Mouse (Mus musculus): ENCODE data around the gene Isy1. TPM values are rescaled to one million over a fixed set of nuclear protein-coding genes. Genes with fewer than 3 reads are reported as not detected.
"Not testable (repeated sequence)": the region's sequence is repeated elsewhere in the genome, so short reads cannot be mapped to it uniquely, and the experiment has no call there.

The Isy1 gene
- polyA plus RNA-seq, 1 experiment, result 12.4 TPM

DNA sequence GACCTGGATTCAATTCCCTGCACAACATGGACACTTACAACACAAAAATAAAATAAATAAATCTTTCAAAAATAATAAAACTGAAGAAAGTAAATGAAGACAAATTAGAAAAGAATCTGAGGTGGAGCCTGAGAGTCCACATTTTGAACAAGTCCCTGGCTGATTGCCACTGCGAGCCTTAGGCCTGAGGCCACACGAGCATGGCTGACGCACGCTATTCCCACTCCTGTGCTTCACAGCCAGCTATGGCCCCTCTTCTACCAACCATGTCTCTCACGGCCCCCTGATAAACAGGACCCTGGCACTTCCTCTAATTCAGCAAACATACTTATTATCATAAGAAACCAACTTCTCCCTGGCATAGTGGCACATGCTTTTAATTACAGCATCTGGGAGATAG is 52.0 kb downstream of the Isy1 start:
- DNase-seq (ENCODE audit: low read depth, low spot score), result no peak

DNA sequence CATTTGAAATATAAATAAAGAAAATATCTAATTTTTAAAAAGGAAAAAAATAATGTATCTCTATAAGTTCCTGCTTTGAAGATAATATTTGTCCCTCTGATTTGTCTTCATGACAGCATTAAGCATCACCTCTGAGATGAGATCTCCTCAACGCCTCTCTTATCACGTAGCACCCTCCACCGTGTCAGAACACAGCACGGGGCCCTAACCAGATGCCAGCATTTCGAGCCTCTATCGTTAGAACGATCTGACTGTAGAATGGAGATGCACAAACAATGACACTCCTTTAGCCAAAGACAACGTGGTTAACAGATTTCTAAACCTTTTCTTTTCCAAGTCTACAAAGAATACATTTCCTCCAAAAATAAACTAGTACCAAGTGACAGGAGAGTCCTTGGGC is 54.6 kb downstream of the Isy1 start:
- DNase-seq (ENCODE audit: low read depth, low spot score), result no peak
- 81% methylated on average over 8 of the region's 8 CpGs for WGBS

More for the DNA sequence above, 52.0 kb downstream of the Isy1 start:
- 76% methylated on average over 5 of the region's 5 CpGs for WGBS

DNA sequence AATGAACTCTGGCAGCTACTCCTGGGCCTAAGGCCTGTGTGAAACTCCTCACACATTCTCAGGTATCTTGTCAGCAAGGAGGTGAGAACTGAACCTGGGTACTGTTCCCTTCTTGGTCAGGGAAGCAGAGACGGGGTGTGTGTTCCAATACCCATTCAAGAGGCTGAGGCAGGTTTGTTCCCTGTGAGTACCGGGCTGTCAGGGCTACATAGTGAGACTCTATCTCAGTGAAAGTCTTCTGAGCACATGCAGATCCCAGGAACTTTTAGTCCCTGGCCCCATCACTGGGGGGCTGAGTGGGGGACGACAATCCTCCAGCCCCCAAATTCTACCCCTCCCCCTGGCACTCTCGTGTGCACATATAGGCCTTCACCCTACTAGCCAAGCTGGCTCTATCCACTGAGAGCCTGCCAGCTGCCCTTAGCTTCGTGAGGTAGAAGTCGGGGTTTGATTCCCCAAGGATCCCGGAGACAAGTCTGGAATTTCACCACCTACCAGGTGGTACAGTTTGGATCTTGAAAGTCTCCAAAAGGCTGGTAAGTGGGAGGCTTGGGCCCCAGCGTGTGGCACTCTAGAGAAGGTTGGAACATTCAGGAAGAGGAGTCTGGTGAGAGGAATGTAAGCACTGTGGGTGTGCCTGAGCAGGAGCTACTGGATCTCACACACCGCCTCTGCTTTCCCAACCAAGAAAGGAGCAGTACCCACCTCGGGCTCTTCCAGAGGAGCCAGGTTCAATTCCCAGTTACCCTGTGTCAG is 57.9 kb downstream of the Isy1 start:
- no peak for DNase-seq (ENCODE audit: low read depth, low spot score)
- 80% methylated on average over 10 of the region's 10 CpGs for WGBS

DNA sequence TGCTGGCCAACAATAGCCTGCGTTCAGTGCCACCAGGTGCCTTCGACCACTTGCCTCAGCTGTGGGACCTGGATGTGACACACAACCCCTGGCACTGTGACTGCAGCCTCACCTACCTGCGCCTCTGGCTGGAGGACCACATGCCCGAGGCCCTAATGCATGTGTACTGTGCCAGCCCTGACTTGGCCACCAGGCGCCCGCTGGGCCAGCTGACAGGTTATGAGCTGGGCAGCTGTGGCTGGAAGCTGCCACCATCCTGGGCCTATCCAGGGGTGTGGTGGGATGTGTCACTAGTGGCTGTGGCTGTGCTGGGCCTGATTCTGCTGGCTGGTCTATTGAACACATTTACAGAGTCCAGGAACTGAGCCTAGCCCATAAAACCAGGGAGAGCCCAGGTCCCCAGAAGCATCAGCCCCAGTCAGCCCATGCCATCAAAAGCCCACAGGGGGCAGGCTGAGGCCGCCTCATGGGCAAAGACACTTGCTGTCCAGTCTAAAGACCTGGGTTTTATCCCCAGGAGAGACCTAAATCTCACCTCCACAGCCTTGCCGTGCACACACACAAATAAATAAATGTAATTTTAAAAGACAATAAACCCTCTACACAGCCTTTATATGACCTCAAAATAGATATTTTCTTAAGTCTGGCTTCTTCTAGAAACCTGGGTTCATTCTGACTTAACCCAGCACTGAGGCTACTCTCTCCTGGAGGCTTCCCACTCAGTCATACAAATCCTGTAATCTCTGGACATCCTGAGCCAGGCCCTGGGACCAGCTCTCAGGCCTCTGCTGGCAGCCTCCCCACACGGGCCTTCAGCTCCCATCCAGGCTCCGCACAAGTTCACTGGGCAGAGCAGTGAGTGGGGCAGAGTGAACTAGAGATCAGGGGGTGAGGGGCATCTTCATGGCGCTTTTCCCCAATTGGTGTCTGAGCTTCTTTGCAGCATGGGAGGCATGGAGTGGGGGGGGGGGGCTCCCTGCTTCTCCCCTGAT is 59.1 kb downstream of the Isy1 start:
- 84% methylated on average over 11 of the region's 11 CpGs for WGBS
- DNase-seq (ENCODE audit: low read depth, low spot score), result no peak

DNA sequence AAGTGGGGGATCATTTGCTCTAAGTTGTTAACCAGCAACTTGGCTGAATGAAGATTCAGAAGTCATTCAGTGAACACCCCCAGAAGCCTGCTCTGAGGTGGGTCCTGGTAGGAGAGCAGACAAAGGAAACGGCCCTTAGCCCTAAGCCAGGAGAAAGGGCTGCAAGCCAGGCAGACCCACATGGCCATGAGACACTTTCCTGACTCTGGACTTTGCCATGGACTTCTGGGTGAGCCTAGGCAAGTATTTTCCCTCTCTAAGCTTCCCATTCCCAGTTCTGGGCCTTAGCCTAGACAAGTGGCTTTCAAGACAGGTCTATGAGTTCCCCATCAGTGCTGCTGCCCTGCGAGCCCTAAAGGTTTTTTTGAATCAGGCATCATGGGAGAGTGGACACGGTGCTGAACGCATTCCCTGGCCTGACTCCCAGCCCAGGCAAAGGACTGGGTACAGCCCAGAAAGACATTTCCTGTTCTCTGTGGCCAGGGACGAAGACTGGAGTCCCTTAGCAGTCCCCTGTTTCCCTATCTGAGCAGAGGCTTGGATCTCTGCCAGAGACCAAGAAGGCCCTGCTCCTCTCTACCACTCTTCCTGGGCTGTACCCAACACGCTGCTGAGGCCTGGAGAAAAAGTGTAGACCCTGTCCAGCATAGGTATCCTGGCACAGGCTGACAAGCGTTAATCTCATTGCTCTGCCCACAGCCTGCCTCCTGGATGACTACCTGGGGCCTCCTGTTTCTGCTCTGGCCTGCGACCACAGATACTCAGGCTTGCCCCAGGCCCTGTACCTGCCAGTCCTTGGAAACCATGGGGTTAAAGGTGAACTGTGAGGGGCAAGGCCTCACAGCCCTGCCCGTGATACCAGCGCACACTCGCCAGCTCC is 60.1 kb downstream of the Isy1 start:
- no peak for DNase-seq (ENCODE audit: low read depth, low spot score)
- 71% methylated on average over 11 of the region's 11 CpGs for WGBS

DNA sequence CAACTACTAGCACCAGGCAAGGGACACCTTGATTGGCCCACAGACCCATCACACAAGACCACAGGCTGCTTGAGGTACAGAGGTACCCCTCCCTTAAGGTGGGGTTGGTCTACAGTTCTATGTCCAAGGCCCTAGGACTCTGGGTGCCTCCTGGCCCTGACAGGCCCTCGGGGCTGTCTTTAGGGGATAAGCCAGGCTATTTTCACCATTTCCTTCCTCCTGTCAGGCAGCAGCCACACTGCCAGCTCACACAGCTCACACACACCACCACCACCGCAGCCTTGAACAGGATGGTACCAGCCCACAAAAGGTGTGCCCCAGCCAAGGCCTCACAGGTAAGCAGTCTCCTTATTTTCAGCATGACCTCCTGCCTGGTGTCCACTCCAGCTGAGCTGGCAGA is 60.8 kb downstream of the Isy1 start, which contains the start of gene Gp9:
Gene Gp9 (plus strand): TSS at position 231 of the 400 bp plus-strand sequence.
- DNase-seq (ENCODE audit: low read depth, low spot score), result no peak
- WGBS, result 47% methylated on average over 2 of the region's 2 CpGs

DNA sequence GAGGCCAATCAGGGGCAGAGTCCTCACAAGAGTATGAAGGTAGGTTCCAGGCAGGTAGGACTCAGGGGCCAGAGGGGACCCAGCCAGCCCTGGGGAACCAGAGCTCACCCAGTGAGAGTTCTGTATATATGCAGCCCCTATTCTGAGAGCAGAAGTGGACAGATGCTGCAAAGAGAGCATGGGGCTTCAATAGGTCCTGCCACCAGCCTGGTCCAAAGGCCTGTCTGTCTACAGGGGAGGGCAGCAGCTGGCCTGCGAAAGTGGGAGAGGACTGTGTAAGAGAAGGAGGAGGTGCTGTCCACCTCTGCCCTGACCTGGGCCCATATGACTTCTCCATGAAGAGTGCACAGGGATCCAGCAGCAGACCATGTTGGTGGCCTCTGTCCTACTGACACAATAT is 61.9 kb downstream of the Isy1 start:
- no peak for DNase-seq (ENCODE audit: low read depth, low spot score)
- 78% methylated on average over 1 of the region's 1 CpGs for WGBS

DNA sequence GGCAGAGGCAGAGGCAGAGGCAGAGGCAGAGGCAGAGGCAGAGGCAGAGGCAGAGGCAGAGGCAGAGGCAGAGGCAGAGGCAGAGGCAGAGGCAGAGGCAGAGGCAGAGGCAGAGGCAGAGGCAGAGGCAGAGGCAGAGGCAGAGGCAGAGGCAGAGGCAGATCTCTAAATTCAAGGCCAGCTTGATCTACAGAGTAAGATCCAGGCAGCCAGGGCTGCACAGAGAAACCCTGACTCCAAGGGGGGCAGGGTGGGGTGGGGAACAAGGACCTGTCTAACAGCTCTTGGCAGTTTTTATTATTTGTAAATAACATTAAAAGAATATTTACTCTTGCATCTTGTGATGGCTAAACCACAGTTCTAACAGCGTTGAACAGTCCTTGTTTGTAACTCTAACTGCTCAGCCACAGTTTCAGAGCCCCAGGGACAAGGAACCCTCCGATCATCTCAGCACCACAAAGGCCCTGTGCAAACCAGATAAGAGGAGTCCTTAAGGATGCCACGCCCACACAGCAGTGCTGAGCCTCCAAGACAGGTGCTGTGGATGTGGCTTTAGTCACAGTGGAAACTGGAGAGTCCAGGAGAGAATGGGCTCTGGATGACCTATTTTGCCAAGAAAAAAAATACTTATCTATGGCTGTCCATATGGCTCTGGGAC is 62.9 kb downstream of the Isy1 start:
- DNase-seq (ENCODE audit: low read depth, low spot score), result no peak

DNA sequence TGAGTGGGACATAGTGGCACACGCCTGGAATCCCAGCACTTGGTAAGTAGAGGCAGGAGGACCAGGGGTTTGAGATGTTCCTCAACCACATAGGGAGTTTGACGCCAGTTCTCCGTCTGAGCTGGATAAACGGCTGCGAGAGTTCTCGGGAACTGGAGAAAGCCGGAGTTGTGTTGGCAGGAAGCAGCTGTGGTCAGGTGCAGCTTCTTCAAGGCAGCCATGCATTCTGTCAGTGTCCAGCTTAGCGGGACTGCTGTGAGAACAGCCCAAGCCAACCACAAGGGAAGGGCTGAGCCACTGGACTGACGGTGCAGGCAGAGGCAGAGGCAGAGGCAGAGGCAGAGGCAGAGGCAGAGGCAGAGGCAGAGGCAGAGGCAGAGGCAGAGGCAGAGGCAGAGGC is 63.7 kb downstream of the Isy1 start:
- no peak for DNase-seq (ENCODE audit: low read depth, low spot score)
- 70% methylated on average over 9 of the region's 9 CpGs for WGBS

More for the DNA sequence above, 62.9 kb downstream of the Isy1 start:
- 19% methylated on average over 3 of the region's 3 CpGs for WGBS

DNA sequence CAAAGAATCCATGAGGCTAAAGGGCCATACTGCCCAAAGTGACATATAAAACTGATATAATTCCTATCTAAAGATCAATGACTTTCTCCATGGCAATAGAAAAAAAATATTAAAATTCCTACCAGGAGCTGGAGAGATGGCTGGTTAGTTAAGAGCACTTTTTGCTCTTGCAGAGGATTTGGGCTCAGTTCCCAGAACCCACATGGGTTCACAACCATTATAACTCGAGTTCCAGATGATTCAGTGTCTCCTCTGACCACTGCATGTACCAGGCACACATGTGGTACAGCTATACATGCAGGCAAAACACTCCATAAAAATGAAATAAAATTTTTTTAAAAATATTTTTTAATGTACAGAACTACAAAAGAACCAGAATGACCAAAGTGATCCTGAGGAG is 64.1 kb downstream of the Isy1 start:
- WGBS, result 26% methylated on average over 1 of the region's 1 CpGs

DNA sequence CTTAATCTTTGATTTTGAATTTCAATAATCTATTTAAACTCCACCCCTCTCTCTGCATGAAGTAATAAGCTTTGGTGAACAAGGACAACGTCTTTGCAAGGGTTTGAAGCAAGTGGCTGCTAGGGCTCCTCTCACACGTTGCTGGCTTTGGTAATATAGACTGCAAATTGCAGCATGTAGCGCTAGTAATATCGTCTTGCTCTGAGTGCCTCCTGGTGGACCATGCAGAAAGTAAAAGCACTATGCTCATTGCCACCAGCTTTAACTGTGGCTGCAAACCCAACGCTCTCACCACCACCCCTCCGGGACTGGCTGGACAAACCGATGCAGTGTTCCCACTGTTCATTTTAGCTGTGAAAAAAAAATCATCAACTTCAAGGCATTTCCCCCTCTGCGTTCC is 68.0 kb downstream of the Isy1 start:
- 36% methylated on average over 8 of the region's 8 CpGs for WGBS
- no peak for DNase-seq (ENCODE audit: low read depth, low spot score)

More for the DNA sequence above, 64.1 kb downstream of the Isy1 start:
- no peak for DNase-seq (ENCODE audit: low read depth, low spot score)

DNA sequence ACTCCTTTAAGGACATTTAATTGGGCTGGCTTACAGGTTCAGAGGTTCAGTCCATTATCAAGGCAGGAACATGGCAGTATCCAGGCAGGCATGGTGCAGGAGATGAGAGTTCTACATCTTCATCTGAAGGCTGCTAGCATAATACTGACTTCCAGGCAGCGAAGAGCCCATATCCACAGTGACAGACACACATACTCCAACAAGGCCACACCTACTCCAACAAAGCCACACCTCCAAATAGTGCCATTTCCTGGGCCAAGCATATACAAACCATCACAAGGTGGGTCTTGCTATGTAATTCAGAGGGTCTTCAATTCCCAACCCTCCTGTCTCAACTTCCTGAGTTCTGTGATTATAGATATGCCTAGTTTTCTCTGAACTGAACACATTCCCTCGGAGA is 74.3 kb downstream of the Isy1 start:
- not testable (repeated sequence) for DNase-seq (ENCODE audit: low read depth, low spot score)
- WGBS, result 92% methylated on average over 2 of the region's 2 CpGs

Other genes with a start within 250 kb of the Isy1 start
- 0.16 and 0.38 TPM in 2 replicates for gene Prokr1, start 248.1 kb downstream of the Isy1 start, polyA plus RNA-seq (2012; rRNA removed)
- gene Aplf, start 166.6 kb downstream of the Isy1 start, polyA plus RNA-seq (2012; rRNA removed), result 3.6 and 4.6 TPM in 2 replicates
- 1.6 and 3.3 TPM in 2 replicates for gene Efcc1, start 107.9 kb downstream of the Isy1 start, polyA plus RNA-seq (2012; rRNA removed)
- 0.75 and 0.88 TPM in 2 replicates for gene Gp9, start 60.7 kb downstream of the Isy1 start, polyA plus RNA-seq (2012; rRNA removed)
- 48.8 and 74.9 TPM in 2 replicates for gene Rab43, start 26.6 kb downstream of the Isy1 start, polyA plus RNA-seq (2012; rRNA removed)
- 0.16 and 1.2 TPM in 2 replicates for gene Gm45140, start 3.0 kb downstream of the Isy1 start, polyA plus RNA-seq (2012; rRNA removed)
- gene Cnbp, start 12.3 kb upstream of the Isy1 start, polyA plus RNA-seq (2012; rRNA removed), result 177 and 180 TPM in 2 replicates
- gene Copg1, start 49.0 kb upstream of the Isy1 start, polyA plus RNA-seq (2012; rRNA removed), result 68.1 and 77.5 TPM in 2 replicates
- gene Hmces, start 75.1 kb upstream of the Isy1 start, polyA plus RNA-seq (2012; rRNA removed), result 19.4 and 20.3 TPM in 2 replicates
- gene H1fx, start 142.8 kb upstream of the Isy1 start, polyA plus RNA-seq (2012; rRNA removed), result 3.0 and 5.0 TPM in 2 replicates
- 144 and 174 TPM in 2 replicates for gene Rab7, start 206.5 kb upstream of the Isy1 start, polyA plus RNA-seq (2012; rRNA removed)
- 282 and 305 TPM in 2 replicates for gene Rpn1, start 245.7 kb upstream of the Isy1 start, polyA plus RNA-seq (2012; rRNA removed)